Mouse (Mus musculus) bone marrow, adult 2 months (tissue): Measurements from ENCODE around the gene Pak7.

ENCODE experiments used
- CTCF ChIP-seq: fragments of 200-500 bp; IDR thresholded peaks from 2 replicates; pipeline ENCODE4 v1.5.1; 2011; ENCODE audit warnings: low read length, control low read depth; ENCODE audit not compliant: control insufficient read depth, insufficient read depth
- POLR2A ChIP-seq: fragments of 200-500 bp; IDR thresholded peaks from 2 replicates; pipeline ENCODE4 v1.6.1; 2011; ENCODE audit warnings: low read depth, mild to moderate bottlenecking, control low read depth, low read length, borderline replicate concordance; ENCODE audit not compliant: control insufficient read depth

DNA sequence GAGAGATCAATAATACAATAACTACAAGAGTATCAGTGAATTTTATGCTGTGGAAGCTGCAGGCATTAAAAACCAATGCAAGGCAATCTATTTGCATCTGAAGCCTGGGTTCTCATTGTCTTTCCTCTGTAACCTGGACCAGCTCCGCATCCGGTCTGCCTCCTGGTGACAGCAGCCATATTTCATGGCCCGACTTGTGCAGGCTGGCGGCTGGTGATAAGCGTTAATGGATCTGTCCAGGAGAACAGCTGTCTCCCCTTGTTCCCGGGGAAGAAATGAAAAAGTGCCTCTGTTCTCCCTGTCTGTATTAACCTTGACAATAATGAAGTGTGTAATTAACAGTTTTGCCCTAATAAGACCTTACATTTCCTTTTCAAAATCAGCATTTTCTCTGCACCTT is 265.9 kb downstream of the Pak7 start:
- TF ChIP-seq CTCF, result no peak
- TF ChIP-seq POLR2A, result no peak
